Mouse (Mus musculus) forebrain, embryonic 13.5 days (tissue): Measurements from ENCODE around the gene Rnf224. TPM values are rescaled to one million over a fixed set of nuclear protein-coding genes. Genes with fewer than 3 reads are reported as not detected.

Source experiments
- ATAC-seq: fragments of 200-750 bp; cut with Nextera tagmentation; 2 replicates; pipeline ENCODE4 v1.8.0; 2017
- H3K27ac ChIP-seq: fragments of 300-500 bp; sonication (generic); 2 replicates; pipeline ENCODE4 v1.5.1; 2015; ENCODE audit warnings: inconsistent platforms, mild to moderate bottlenecking, moderate library complexity
- H3K27me3 ChIP-seq: fragments of 300-500 bp; sonication (generic); 2 replicates; pipeline ENCODE4 v1.6.1; 2015; ENCODE audit warnings: mild to moderate bottlenecking, inconsistent platforms
- H3K36me3 ChIP-seq: fragments of 300-500 bp; sonication (generic); 2 replicates; pipeline ENCODE4 v1.6.1; 2015; ENCODE audit warnings: mild to moderate bottlenecking, inconsistent platforms; ENCODE audit not compliant: poor library complexity, severe bottlenecking
- H3K4me1 ChIP-seq: fragments of 300-500 bp; sonication (generic); 2 replicates; pipeline ENCODE4 v1.6.1; 2015; ENCODE audit warnings: inconsistent platforms
- H3K4me2 ChIP-seq: fragments of 300-500 bp; sonication (generic); 2 replicates; pipeline ENCODE4 v1.6.1; 2015; ENCODE audit warnings: inconsistent platforms, mild to moderate bottlenecking, moderate library complexity
- H3K4me3 ChIP-seq: fragments of 300-500 bp; sonication (generic); 2 replicates; pipeline ENCODE4 v1.5.1; 2015; ENCODE audit warnings: mild to moderate bottlenecking, inconsistent platforms
- H3K9ac ChIP-seq: fragments of 300-500 bp; sonication (generic); 2 replicates; pipeline ENCODE4 v1.6.1; 2015; ENCODE audit warnings: mild to moderate bottlenecking, inconsistent platforms
- H3K9me3 ChIP-seq: fragments of 300-500 bp; sonication (generic); replicated peaks from 2 replicates; pipeline ENCODE4 v1.6.1; 2016; ENCODE audit warnings: inconsistent platforms
- WGBS: fragments of 180-500 bp; shearing (Covaris S2); methylation state at CpG from one replicate; pipeline ENCODE4 v1.1.7; 2015; 5-methylcytosine and 5-hydroxymethylcytosine counted together
- polyA plus RNA-seq: library from polyadenylated mRNA; unstranded; fragments of >200 nt; fragmentation: Nextera tagmentation; extraction: Ambion mirVana; gene quantifications from 2 replicates; pipeline ENCODE4 v1.2.1, GENCODE M21; 2015

Gene Rnf224
- polyA plus RNA-seq, 1 experiment from 2014 or later, result not detected

GRCm38 (mm10) chr2:25200631-25201030, 36.0 kb downstream of the Rnf224 start:
- Histone ChIP-seq H3K4me3 (no peak overlapping the region), H3K27ac (no peak overlapping the region), H3K36me3 (peaks cover 77% of the 10 kb centered on the region), H3K9ac (no peak overlapping the region), H3K27me3 (peaks cover 14% of the 10 kb centered on the region), H3K9me3 (no peaks in the 10 kb centered on the region), H3K4me1 (no peaks in the 10 kb centered on the region), H3K4me2 (no peak overlapping the region)
- no peak for ATAC-seq
- 94% methylated on average over 2 of the region's 2 CpGs for WGBS

GRCm38 (mm10) chr2:25197946-25198345, 38.6 kb downstream of the Rnf224 start:
- no peak overlapping the region for H3K4me3 ChIP-seq
- H3K9me3 ChIP-seq, result no peaks in the 10 kb centered on the region
- no peak overlapping the region for H3K9ac ChIP-seq
- H3K36me3 ChIP-seq, result peaks cover 50% of the 10 kb centered on the region
- H3K4me2 ChIP-seq, result no peak overlapping the region
- ATAC-seq, result no peak
- peaks cover 32% of the 10 kb centered on the region for H3K27me3 ChIP-seq
- peaks cover 6% of the 10 kb centered on the region; the same call in 1 of the 2 replicates for H3K4me1 ChIP-seq
- no peak overlapping the region for H3K27ac ChIP-seq

- H3K27me3 ChIP-seq, result peaks cover 32% of the 10 kb centered on the region
- H3K27ac ChIP-seq, result no peak overlapping the region
- H3K9me3 ChIP-seq, result no peaks in the 10 kb centered on the region
- H3K9ac ChIP-seq, result no peak overlapping the region
- peaks cover 6% of the 10 kb centered on the region; the same call in 1 of the 2 replicates for H3K4me1 ChIP-seq
- no peak overlapping the region for H3K4me2 ChIP-seq
- H3K36me3 ChIP-seq, result peaks cover 43% of the 10 kb centered on the region
- H3K4me3 ChIP-seq, result no peak overlapping the region
- no peak for ATAC-seq
- 18% methylated on average over 2 of the region's 2 CpGs for WGBS
These were observed 39.4 kb downstream of the Rnf224 start for GRCm38 (mm10) chr2:25197191-25197590.

GRCm38 (mm10) chr2:25196172-25196954, 40.2 kb downstream of the Rnf224 start, which contains the start of gene Tor4a:
Gene Tor4a (minus strand): TSS chr2:25196886.
- 14% methylated on average over 8 of the region's 8 CpGs for WGBS
- ATAC-seq, result no peak
- 0 out of 2 replicates have a peak within 1 kb of the TSS, but pooled peaks have one; percentile 14 for H3K4me2 ChIP-seq
- no peak within 1 kb of the TSS for H3K9ac ChIP-seq
- H3K36me3 ChIP-seq, result peaks cover 34% of the 10 kb centered on the region
- no peaks in the 10 kb centered on the region for H3K9me3 ChIP-seq
- no peak within 1 kb of the TSS for H3K4me3 ChIP-seq
- peaks cover 6% of the 10 kb centered on the region; the same call in 1 of the 2 replicates for H3K4me1 ChIP-seq
- H3K27me3 ChIP-seq, result peaks cover 32% of the 10 kb centered on the region
- H3K27ac ChIP-seq, result no peak within 1 kb of the TSS

- ATAC-seq, result no peak
- H3K4me2 ChIP-seq, result 0 out of 2 replicates have a peak overlapping the region, but pooled peaks have one; percentile 14
- WGBS, result 25% methylated on average over 55 of the region's 55 CpGs
These were observed 41.1 kb downstream of the Rnf224 start for GRCm38 (mm10) chr2:25195211-25196156.

GRCm38 (mm10) chr2:25194486-25195171, 42.0 kb downstream of the Rnf224 start:
- H3K27ac ChIP-seq, result no peak overlapping the region
- 86% methylated on average over 17 of the region's 17 CpGs for WGBS
- H3K36me3 ChIP-seq, result peaks cover 17% of the 10 kb centered on the region
- H3K4me1 ChIP-seq, result peaks cover 6% of the 10 kb centered on the region; the same call in 1 of the 2 replicates
- ATAC-seq, result no peak
- H3K27me3 ChIP-seq, result peaks cover 32% of the 10 kb centered on the region
- H3K9ac ChIP-seq, result no peak overlapping the region
- no peak overlapping the region for H3K4me3 ChIP-seq
- no peak overlapping the region for H3K4me2 ChIP-seq
- no peaks in the 10 kb centered on the region for H3K9me3 ChIP-seq

More at GRCm38 (mm10) chr2:25195211-25196156, 41.1 kb downstream of the Rnf224 start:
- peaks cover 32% of the 10 kb centered on the region for H3K27me3 ChIP-seq
- no peak overlapping the region for H3K4me3 ChIP-seq
- H3K4me1 ChIP-seq, result peaks cover 6% of the 10 kb centered on the region; the same call in 1 of the 2 replicates
- peaks cover 26% of the 10 kb centered on the region for H3K36me3 ChIP-seq
- H3K27ac ChIP-seq, result no peak overlapping the region
- no peak overlapping the region for H3K9ac ChIP-seq
- no peaks in the 10 kb centered on the region for H3K9me3 ChIP-seq

- H3K27ac ChIP-seq, result no peak overlapping the region
- ATAC-seq, result no peak
- H3K9ac ChIP-seq, result no peak overlapping the region
- H3K9me3 ChIP-seq, result no peaks in the 10 kb centered on the region
- no peak overlapping the region for H3K4me2 ChIP-seq
- peaks cover 12% of the 10 kb centered on the region; the same call in 1 of the 2 replicates for H3K36me3 ChIP-seq
- H3K27me3 ChIP-seq, result peaks cover 32% of the 10 kb centered on the region
- peaks cover 6% of the 10 kb centered on the region; the same call in 1 of the 2 replicates for H3K4me1 ChIP-seq
- 78% methylated on average over 5 of the region's 5 CpGs for WGBS
- H3K4me3 ChIP-seq, result no peak overlapping the region
These were observed 42.6 kb downstream of the Rnf224 start for GRCm38 (mm10) chr2:25194006-25194405.

GRCm38 (mm10) chr2:25193330-25193770, 43.2 kb downstream of the Rnf224 start:
- 5% methylated on average over 6 of the region's 6 CpGs for WGBS
- H3K36me3 ChIP-seq, result peaks cover 6% of the 10 kb centered on the region; the same call in 1 of the 2 replicates
- peak overlapping the region; percentile 33; the same call in 1 of the 2 replicates for H3K4me2 ChIP-seq
- H3K4me3 ChIP-seq, result no peak overlapping the region
- peak; percentile 81 for ATAC-seq
- no peak overlapping the region for H3K9ac ChIP-seq
- H3K9me3 ChIP-seq, result no peaks in the 10 kb centered on the region
- H3K27me3 ChIP-seq, result peaks cover 32% of the 10 kb centered on the region
- no peak overlapping the region for H3K27ac ChIP-seq
- H3K4me1 ChIP-seq, result peaks cover 6% of the 10 kb centered on the region; the same call in 1 of the 2 replicates

GRCm38 (mm10) chr2:25187841-25188240, 48.7 kb downstream of the Rnf224 start:
- Histone ChIP-seq H3K4me1 (peaks cover 37% of the 10 kb centered on the region), H3K9ac (no peak overlapping the region), H3K4me2 (no peak overlapping the region), H3K9me3 (no peaks in the 10 kb centered on the region), H3K4me3 (no peak overlapping the region), H3K27ac (no peak overlapping the region), H3K27me3 (no peaks in the 10 kb centered on the region), H3K36me3 (peaks cover 8% of the 10 kb centered on the region; the same call in 1 of the 2 replicates)
- 79% methylated on average over 6 of the region's 6 CpGs for WGBS
- ATAC-seq, result no peak

- Histone ChIP-seq H3K27me3 (no peaks in the 10 kb centered on the region), H3K27ac (peak overlapping the region; percentile 97), H3K4me3 (peak overlapping the region; percentile 50), H3K9ac (peak overlapping the region; percentile 86; the same call in 1 of the 2 replicates), H3K36me3 (peaks cover 8% of the 10 kb centered on the region; the same call in 1 of the 2 replicates), H3K4me1 (peaks cover 45% of the 10 kb centered on the region), H3K9me3 (no peaks in the 10 kb centered on the region), H3K4me2 (peak overlapping the region; percentile 84)
- 32% methylated on average over 5 of the region's 5 CpGs for WGBS
- ATAC-seq, result no peak
These were observed 50.0 kb downstream of the Rnf224 start for GRCm38 (mm10) chr2:25186575-25186930.
